ENCODE assay signal across 13 mouse cellular contexts in the genomic region with DNA sequence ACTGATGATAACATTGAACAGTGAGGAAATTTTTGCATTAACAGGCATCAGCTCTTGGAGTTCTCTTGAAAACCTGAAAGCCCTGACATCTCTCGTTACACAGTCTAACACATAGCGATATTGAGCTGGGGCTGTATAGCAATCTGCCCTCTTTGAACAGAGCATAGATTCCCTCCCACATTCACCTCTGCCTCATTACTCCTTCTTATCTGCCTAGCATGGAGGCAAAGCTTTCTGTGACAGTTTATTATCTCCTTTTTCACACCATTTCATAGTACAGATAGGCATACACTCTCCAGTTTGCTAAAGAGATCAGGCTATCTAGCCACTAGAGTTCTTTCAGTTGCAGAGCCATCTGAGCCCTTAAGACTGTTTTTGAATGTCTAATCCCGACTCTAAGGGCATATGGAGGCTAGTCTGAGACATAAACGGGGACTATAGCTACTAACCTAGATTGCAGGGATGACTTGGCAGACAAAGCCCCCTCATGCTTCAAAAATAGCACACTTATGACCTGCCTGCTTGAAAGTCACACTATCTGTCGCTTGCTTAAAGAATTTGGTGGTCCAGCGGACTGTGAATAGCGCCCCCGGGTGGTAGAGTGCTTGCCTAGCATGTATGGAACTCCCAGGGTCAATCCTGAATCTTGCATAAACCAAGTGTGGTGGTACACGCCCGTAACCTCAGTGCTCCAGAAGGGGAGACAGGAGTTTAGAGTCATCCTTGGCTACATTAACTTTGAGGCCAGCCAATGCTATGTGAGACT.
DNase-seq lines count a peak whose midpoint lies in the region; ATAC-seq and TF ChIP-seq lines count a peak whose summit lies in the region.
"Had no signal": no experiment of that assay in that cellular context is flagged by ENCODE, and none has a peak within 500 bp of the region (broad histone marks: within the 10 kb centered on the region; RNA-seq: fewer than 3 reads in every experiment).

No protein-coding gene starts in this region.

- H3K36me3 ChIP-seq in heart, adult 2 months (ENCODE audit: control insufficient read depth, insufficient read depth, low read length): no peaks in the 10 kb centered on the region
- no peaks in the 10 kb centered on the region for H3K36me3 ChIP-seq in neural tube, embryonic 11.5 days (ENCODE audit: control insufficient read depth, insufficient read depth, low read length)
- no peaks in the 10 kb centered on the region for H3K36me3 ChIP-seq in liver, embryonic 12.5 days
- H3K36me3 ChIP-seq: stomach, embryonic 15.5 days had no signal

- no peak overlapping the region for H3K9ac ChIP-seq in heart, adult 2 months (ENCODE audit: low read depth, low read length)
- no peak overlapping the region for H3K9ac ChIP-seq in neural tube, embryonic 11.5 days (ENCODE audit: low read length)
- H3K9ac ChIP-seq in liver, embryonic 12.5 days: no peak overlapping the region
- H3K9ac ChIP-seq: stomach, embryonic 15.5 days had no signal

- H3K79me2 ChIP-seq in heart, adult 2 months (replicated peaks; ENCODE audit: control insufficient read depth, insufficient read depth, low read length): no peaks in the 10 kb centered on the region

- peak; percentile 13; the same call in 1 of the 2 replicates for TF ChIP-seq CTCF in heart, adult 2 months (IDR thresholded peaks at IDR 0.05)

- H3K4me3 ChIP-seq in heart, adult 2 months: no peak overlapping the region
- H3K4me3 ChIP-seq in neural tube, embryonic 11.5 days (ENCODE audit: low read depth, low read length): no peak overlapping the region
- H3K4me3 ChIP-seq in liver, embryonic 12.5 days: no peak overlapping the region
- H3K4me3 ChIP-seq: stomach, embryonic 15.5 days had no signal

- intact Hi-C loops in heart, adult 2 months (cut with DNase I): no loop called here

- no peak overlapping the region for H3K27ac ChIP-seq in heart, adult 2 months
- H3K27ac ChIP-seq in neural tube, embryonic 11.5 days (ENCODE audit: low read depth, low read length): no peak overlapping the region
- H3K27ac ChIP-seq in liver, embryonic 12.5 days: peak overlapping the region; percentile 60; the same call in 1 of the 2 replicates
- H3K27ac ChIP-seq: stomach, embryonic 15.5 days had no signal

- TF ChIP-seq POLR2A in heart, adult 2 months (IDR thresholded peaks at IDR 0.05; ENCODE audit: insufficient read depth, low read depth, low read length): no peak

- 48% methylated on average over 10 of the region's 10 CpGs for WGBS in heart, adult 2 months
- 62% methylated on average over 10 of the region's 10 CpGs for WGBS in neural tube, embryonic 11.5 days
- WGBS in liver, embryonic 12.5 days (ENCODE audit: insufficient replicate concordance): 23% methylated on average over 10 of the region's 10 CpGs

- TF ChIP-seq EP300 in heart, adult 2 months (IDR thresholded peaks at IDR 0.05; ENCODE audit: insufficient read depth, low read depth, low read length): no peak

- no peaks in the 10 kb centered on the region for H3K9me3 ChIP-seq in neural tube, embryonic 11.5 days (ENCODE audit: control insufficient read depth, low read length)
- no peaks in the 10 kb centered on the region for H3K9me3 ChIP-seq in liver, embryonic 12.5 days (replicated peaks)
- H3K9me3 ChIP-seq: stomach, embryonic 15.5 days had no signal

- no peaks in the 10 kb centered on the region for H3K4me1 ChIP-seq in heart, adult 2 months (ENCODE audit: control insufficient read depth, insufficient read depth, low read length)
- H3K4me1 ChIP-seq in neural tube, embryonic 11.5 days (ENCODE audit: control insufficient read depth, insufficient read depth, low read length): no peaks in the 10 kb centered on the region
- peaks cover 34% of the 10 kb centered on the region for H3K4me1 ChIP-seq in liver, embryonic 12.5 days
- H3K4me1 ChIP-seq: stomach, embryonic 15.5 days had no signal

- no peak for DNase-seq in heart, adult 2 months
- DNase-seq in heart, adult 18-20 months: no peak
- DNase-seq in neural tube, embryonic 11.5 days (ENCODE audit: low spot score): peak; percentile 16
- DNase-seq in neural tube, embryonic 10.5 days (ENCODE audit: extremely low spot score, low spot score): no peak
- peak; percentile 7 for DNase-seq in testis, postnatal 14 days (ENCODE audit: low spot score)
- DNase-seq in cerebellum, postnatal 4 days (ENCODE audit: low spot score in 2 of 2): no peak
- DNase-seq in left cerebral cortex, adult 11 months (ENCODE audit: low spot score): no peak
- DNase-seq: gastrocnemius, postnatal 36 days; layer of hippocampus, postnatal 36 days; lung, adult 18-20 months had no signal

- no peak for ATAC-seq in neural tube, embryonic 11.5 days (ENCODE audit: insufficient read depth, low FRiP score, low TSS enrichment)
- peak; percentile 83 for ATAC-seq in liver, embryonic 12.5 days
- ATAC-seq: inflammation-experienced regulatory T-cells, adult 6 months had no signal

- H3K4me2 ChIP-seq in neural tube, embryonic 11.5 days (ENCODE audit: low read depth): no peak overlapping the region
- H3K4me2 ChIP-seq in liver, embryonic 12.5 days: peak overlapping the region; percentile 28; the same call in 1 of the 2 replicates
- H3K4me2 ChIP-seq: stomach, embryonic 15.5 days had no signal

- no peaks in the 10 kb centered on the region for H3K27me3 ChIP-seq in heart, adult 2 months (ENCODE audit: control insufficient read depth, insufficient read depth, low read length)
- no peaks in the 10 kb centered on the region for H3K27me3 ChIP-seq in neural tube, embryonic 11.5 days (ENCODE audit: control insufficient read depth, insufficient read depth, low read length)
- peaks cover 3% of the 10 kb centered on the region; the same call in 1 of the 2 replicates for H3K27me3 ChIP-seq in liver, embryonic 12.5 days (replicated peaks)
- H3K27me3 ChIP-seq: stomach, embryonic 15.5 days had no signal

Comparison
In these comparisons a context has a peak if more than half of its experiments do, and no peak if none do; other contexts are left out.
1. DNase-seq: peak in neural tube, embryonic 11.5 days (single experiment) and testis, postnatal 14 days (single experiment); none in heart, adult 2 months (0 of 2), heart, adult 18-20 months (0 of 2), neural tube, embryonic 10.5 days (single experiment), cerebellum, postnatal 4 days (0 of 2) and left cerebral cortex, adult 11 months (single experiment).